Mouse (Mus musculus): ENCODE measurements around the gene Atl2.

DNA sequence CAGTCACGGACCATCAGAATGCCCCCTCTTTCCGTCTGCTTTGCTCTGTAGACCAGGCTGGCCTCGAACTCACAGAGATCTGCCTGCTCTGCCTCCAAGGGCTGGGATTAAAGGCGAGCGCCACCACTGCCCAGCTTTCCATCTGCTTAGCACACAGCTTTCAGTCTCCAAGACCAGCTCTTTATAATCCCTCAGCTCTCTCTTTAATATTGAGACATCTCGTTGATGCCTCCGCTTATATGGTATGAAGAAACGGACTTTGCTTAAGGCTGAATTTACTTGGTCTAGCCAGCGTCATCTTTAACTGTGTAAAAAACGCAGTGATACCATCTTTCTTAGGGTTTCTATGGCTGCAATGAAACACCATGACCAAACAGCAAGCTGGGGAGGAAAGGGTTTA, 97.1 kb downstream of the Atl2 start:
- no peak for TF ChIP-seq EP300 (IDR thresholded peaks at IDR 0.05)
- no peak for TF ChIP-seq CTCF (IDR thresholded peaks at IDR 0.05)
